Mouse (Mus musculus) gastrocnemius, postnatal 4 days (tissue): ENCODE data around the gene A4galt. TPM values are rescaled to one million over a fixed set of nuclear protein-coding genes. Genes with fewer than 3 reads are reported as not detected.
A peak's percentile ranks its signal among the peaks of the same experiment; 100 is the strongest.

Source experiments
- DNase-seq, 2 experiments: peaks; one replicate each; pipeline ENCODE4 v3.0.0; 2021 to 2022; ENCODE audit warnings: low spot score in 2 of 2, mixed read lengths in 2 of 2
- total RNA-seq, 2 experiments: library from RNA; stranded (reverse); gene quantifications; 2 replicates each; pipeline ENCODE4 v1.2.3; 2021

A4galt gene
- total RNA-seq, 2 experiments from 2014 or later = 9.7 to 11.0 TPM

GRCm38 (mm10) chr15:83226871-83227270, 24.7 kb downstream of the A4galt start:
- no peak for DNase-seq

GRCm38 (mm10) chr15:83226066-83226834, 25.3 kb downstream of the A4galt start:
- DNase-seq = no peak

- DNase-seq = peak in 1 of 2 experiments; percentile 65
Observed at GRCm38 (mm10) chr15:83224136-83224766, 27.3 kb downstream of the A4galt start.

- DNase-seq = peak; percentile 71 to 86
Observed at GRCm38 (mm10) chr15:83223208-83223962, 28.2 kb downstream of the A4galt start.

GRCm38 (mm10) chr15:83221721-83222120, 29.9 kb downstream of the A4galt start:
- no peak for DNase-seq

- no peak for DNase-seq
Observed at GRCm38 (mm10) chr15:83220368-83221013, 31.1 kb downstream of the A4galt start.

GRCm38 (mm10) chr15:83215322-83216216, 36.0 kb downstream of the A4galt start:
- peak in 1 of 2 experiments; percentile 64 for DNase-seq

GRCm38 (mm10) chr15:83210229-83210628, 41.3 kb downstream of the A4galt start:
- DNase-seq = peak in 1 of 2 experiments; percentile 72

- no peak for DNase-seq
Observed at GRCm38 (mm10) chr15:83209719-83210118, 41.9 kb downstream of the A4galt start.

- no peak for DNase-seq
Observed at GRCm38 (mm10) chr15:83209092-83209695, 42.4 kb downstream of the A4galt start.

- DNase-seq = no peak
Observed at GRCm38 (mm10) chr15:83204731-83205451, 46.7 kb downstream of the A4galt start.

- DNase-seq = no peak
Observed at GRCm38 (mm10) chr15:83202412-83202811, 49.2 kb downstream of the A4galt start.

- DNase-seq = no peak
Observed at GRCm38 (mm10) chr15:83193413-83193812, 58.2 kb downstream of the A4galt start.

GRCm38 (mm10) chr15:83182351-83182750, 69.2 kb downstream of the A4galt start:
- no peak for DNase-seq

GRCm38 (mm10) chr15:83181800-83182330, 69.7 kb downstream of the A4galt start:
- no peak for DNase-seq

- no peak for DNase-seq
Observed at GRCm38 (mm10) chr15:83180004-83180403, 71.6 kb downstream of the A4galt start.
